Mouse (Mus musculus): ENCODE results near the gene Mapk6. TPM values are rescaled to one million over a fixed set of nuclear protein-coding genes. Genes with fewer than 3 reads are reported as not detected.

The Mapk6 gene
- polyA plus RNA-seq, 1 experiment: 11.5 TPM

GRCm38 (mm10) chr9:75400639-75401038 lies 9.2 kb downstream of the Mapk6 start:
- H3K27ac ChIP-seq (ENCODE audit: insufficient read depth, low read depth, low read length): no peak overlapping the region
- no peaks in the 10 kb centered on the region for H3K27me3 ChIP-seq (replicated peaks; ENCODE audit: control insufficient read depth, insufficient read depth, low read length)
- 54% methylated on average over 5 of the region's 5 CpGs for WGBS
- H3K36me3 ChIP-seq (ENCODE audit: control insufficient read depth, insufficient read depth, low read length): no peaks in the 10 kb centered on the region
- TF ChIP-seq CTCF (conservative IDR thresholded peaks at IDR 0.05; ENCODE audit: insufficient read depth, insufficient read length, low read depth, low read length) (no peak), POLR2A (IDR thresholded peaks at IDR 0.05; ENCODE audit: low read depth, low read length) (no peak)
- H3K4me3 ChIP-seq (ENCODE audit: insufficient read depth, low read depth, low read length): no peak overlapping the region
- no peak for DNase-seq
- no peaks in the 10 kb centered on the region for H3K4me1 ChIP-seq (ENCODE audit: control insufficient read depth, insufficient read depth, low read length)

GRCm38 (mm10) chr9:75399069-75399468 lies 10.7 kb downstream of the Mapk6 start:
- Histone ChIP-seq H3K27me3 (replicated peaks; ENCODE audit: control insufficient read depth, insufficient read depth, low read length) (no peaks in the 10 kb centered on the region), H3K4me1 (ENCODE audit: control insufficient read depth, insufficient read depth, low read length) (no peaks in the 10 kb centered on the region), H3K36me3 (ENCODE audit: control insufficient read depth, insufficient read depth, low read length) (no peaks in the 10 kb centered on the region), H3K27ac (ENCODE audit: insufficient read depth, low read depth, low read length) (no peak overlapping the region), H3K4me3 (ENCODE audit: insufficient read depth, low read depth, low read length) (no peak overlapping the region)
- TF ChIP-seq POLR2A (IDR thresholded peaks at IDR 0.05; ENCODE audit: low read depth, low read length) (no peak), CTCF (conservative IDR thresholded peaks at IDR 0.05; ENCODE audit: insufficient read depth, insufficient read length, low read depth, low read length) (no peak)
- no peak for DNase-seq
- 84% methylated on average over 4 of the region's 4 CpGs for WGBS

- 59% methylated on average over 6 of the region's 6 CpGs for WGBS
- TF ChIP-seq CTCF (conservative IDR thresholded peaks at IDR 0.05; ENCODE audit: insufficient read depth, insufficient read length, low read depth, low read length) (no peak), POLR2A (IDR thresholded peaks at IDR 0.05; ENCODE audit: low read depth, low read length) (no peak)
- Histone ChIP-seq H3K4me1 (ENCODE audit: control insufficient read depth, insufficient read depth, low read length) (no peaks in the 10 kb centered on the region), H3K27ac (ENCODE audit: insufficient read depth, low read depth, low read length) (no peak overlapping the region), H3K4me3 (ENCODE audit: insufficient read depth, low read depth, low read length) (no peak overlapping the region), H3K36me3 (ENCODE audit: control insufficient read depth, insufficient read depth, low read length) (peaks cover 2% of the 10 kb centered on the region; the same call in 1 of the 2 replicates), H3K27me3 (replicated peaks; ENCODE audit: control insufficient read depth, insufficient read depth, low read length) (no peaks in the 10 kb centered on the region)
- DNase-seq: no peak
Observed at GRCm38 (mm10) chr9:75395971-75396370, 13.8 kb downstream of the Mapk6 start.

GRCm38 (mm10) chr9:75393251-75393650 lies 16.6 kb downstream of the Mapk6 start:
- 85% methylated on average over 12 of the region's 12 CpGs for WGBS
- Histone ChIP-seq H3K27ac (ENCODE audit: insufficient read depth, low read depth, low read length) (no peak overlapping the region), H3K4me3 (ENCODE audit: insufficient read depth, low read depth, low read length) (no peak overlapping the region), H3K27me3 (replicated peaks; ENCODE audit: control insufficient read depth, insufficient read depth, low read length) (no peaks in the 10 kb centered on the region), H3K36me3 (ENCODE audit: control insufficient read depth, insufficient read depth, low read length) (peaks cover 6% of the 10 kb centered on the region; the same call in 1 of the 2 replicates), H3K4me1 (ENCODE audit: control insufficient read depth, insufficient read depth, low read length) (no peaks in the 10 kb centered on the region)
- no peak for DNase-seq
- TF ChIP-seq CTCF (conservative IDR thresholded peaks at IDR 0.05; ENCODE audit: insufficient read depth, insufficient read length, low read depth, low read length) (no peak), POLR2A (IDR thresholded peaks at IDR 0.05; ENCODE audit: low read depth, low read length) (no peak)

- no peaks in the 10 kb centered on the region for H3K4me1 ChIP-seq (ENCODE audit: control insufficient read depth, insufficient read depth, low read length)
- no peak overlapping the region for H3K27ac ChIP-seq (ENCODE audit: insufficient read depth, low read depth, low read length)
- 85% methylated on average over 9 of the region's 9 CpGs for WGBS
- no peaks in the 10 kb centered on the region for H3K27me3 ChIP-seq (replicated peaks; ENCODE audit: control insufficient read depth, insufficient read depth, low read length)
- H3K4me3 ChIP-seq (ENCODE audit: insufficient read depth, low read depth, low read length): no peak overlapping the region
- no peak for DNase-seq
- peaks cover 6% of the 10 kb centered on the region; the same call in 1 of the 2 replicates for H3K36me3 ChIP-seq (ENCODE audit: control insufficient read depth, insufficient read depth, low read length)
- TF ChIP-seq CTCF (conservative IDR thresholded peaks at IDR 0.05; ENCODE audit: insufficient read depth, insufficient read length, low read depth, low read length): no peak
- TF ChIP-seq POLR2A (IDR thresholded peaks at IDR 0.05; ENCODE audit: low read depth, low read length): no peak
Observed at GRCm38 (mm10) chr9:75385218-75385974, 24.4 kb downstream of the Mapk6 start.

- no peak for DNase-seq
- Histone ChIP-seq H3K27me3 (replicated peaks; ENCODE audit: control insufficient read depth, insufficient read depth, low read length) (no peaks in the 10 kb centered on the region), H3K36me3 (ENCODE audit: control insufficient read depth, insufficient read depth, low read length) (peaks cover 6% of the 10 kb centered on the region; the same call in 1 of the 2 replicates), H3K4me3 (ENCODE audit: insufficient read depth, low read depth, low read length) (no peak overlapping the region), H3K4me1 (ENCODE audit: control insufficient read depth, insufficient read depth, low read length) (no peaks in the 10 kb centered on the region), H3K27ac (ENCODE audit: insufficient read depth, low read depth, low read length) (no peak overlapping the region)
- 79% methylated on average over 3 of the region's 3 CpGs for WGBS
- TF ChIP-seq CTCF (conservative IDR thresholded peaks at IDR 0.05; ENCODE audit: insufficient read depth, insufficient read length, low read depth, low read length) (no peak), POLR2A (IDR thresholded peaks at IDR 0.05; ENCODE audit: low read depth, low read length) (no peak)
Observed at GRCm38 (mm10) chr9:75384337-75384962, 25.4 kb downstream of the Mapk6 start.

GRCm38 (mm10) chr9:75383785-75384184 lies 26.0 kb downstream of the Mapk6 start:
- no peak for DNase-seq
- Histone ChIP-seq H3K27ac (ENCODE audit: insufficient read depth, low read depth, low read length) (no peak overlapping the region), H3K36me3 (ENCODE audit: control insufficient read depth, insufficient read depth, low read length) (peaks cover 2% of the 10 kb centered on the region; the same call in 1 of the 2 replicates), H3K4me1 (ENCODE audit: control insufficient read depth, insufficient read depth, low read length) (no peaks in the 10 kb centered on the region), H3K27me3 (replicated peaks; ENCODE audit: control insufficient read depth, insufficient read depth, low read length) (no peaks in the 10 kb centered on the region), H3K4me3 (ENCODE audit: insufficient read depth, low read depth, low read length) (no peak overlapping the region)
- WGBS: 85% methylated on average over 9 of the region's 9 CpGs
- TF ChIP-seq POLR2A (IDR thresholded peaks at IDR 0.05; ENCODE audit: low read depth, low read length) (no peak), CTCF (conservative IDR thresholded peaks at IDR 0.05; ENCODE audit: insufficient read depth, insufficient read length, low read depth, low read length) (no peak)
